Mouse (Mus musculus) small intestine, adult 2 months (tissue): ENCODE data around the gene Zcchc24. TPM values are rescaled to one million over a fixed set of nuclear protein-coding genes. Genes with fewer than 3 reads are reported as not detected.
"Not testable (repeated sequence)": the region's sequence is repeated elsewhere in the genome, so short reads cannot be mapped to it uniquely, and the experiment has no call there.

Experiments
- H3K27ac ChIP-seq: fragments of 200-500 bp; 2 replicates; pipeline ENCODE4 v1.5.1; 2012; ENCODE audit warnings: low read depth, low read length, control low read depth, inconsistent platforms; ENCODE audit not compliant: insufficient read depth
- H3K27me3 ChIP-seq: fragments of 200-500 bp; 2 replicates; pipeline ENCODE4 v1.6.1; 2012; ENCODE audit warnings: mild to moderate bottlenecking, moderate library complexity, low read length, inconsistent platforms; ENCODE audit not compliant: control insufficient read depth, insufficient read depth
- H3K36me3 ChIP-seq: fragments of 200-500 bp; 2 replicates; pipeline ENCODE4 v1.6.1; 2012; ENCODE audit warnings: mild to moderate bottlenecking, low read length, control low read depth, inconsistent platforms; ENCODE audit not compliant: control insufficient read depth, insufficient read depth
- H3K4me1 ChIP-seq: fragments of 200-500 bp; 2 replicates; pipeline ENCODE4 v1.6.1; 2012; ENCODE audit warnings: low read length, inconsistent platforms, mixed read lengths; ENCODE audit not compliant: control insufficient read depth, insufficient read depth, insufficient read length
- H3K4me3 ChIP-seq: fragments of 200-500 bp; 2 replicates; pipeline ENCODE4 v1.5.1; 2012; ENCODE audit warnings: low read depth, mild to moderate bottlenecking, control low read depth, inconsistent platforms, low read length, moderate library complexity
- CTCF ChIP-seq: fragments of 200-500 bp; IDR thresholded peaks from 2 replicates; pipeline ENCODE4 v1.5.1; 2012; ENCODE audit warnings: low read depth, mild to moderate bottlenecking, control low read depth, inconsistent platforms, low read length, moderate library complexity, mixed read lengths; ENCODE audit not compliant: insufficient replicate concordance, insufficient read length; ENCODE audit errors: extremely low read depth
- POLR2A ChIP-seq: fragments of 200-500 bp; IDR thresholded peaks from 2 replicates; pipeline ENCODE4 v1.6.1; 2012; ENCODE audit warnings: low read depth, mild to moderate bottlenecking, control low read depth, inconsistent platforms, low read length, moderate library complexity
- WGBS: fragments of 180-500 bp; shearing (Covaris S2); methylation state at CpG from one replicate; pipeline ENCODE4 v1.1.7; 2018; 5-methylcytosine and 5-hydroxymethylcytosine counted together
- polyA plus RNA-seq: library from polyadenylated mRNA; depleted of rRNA; stranded (reverse); fragments of >200 nt; gene quantifications from 2 replicates; pipeline ENCODE4 v1.2.3, GENCODE M21; 2012; rRNA removed

Gene Zcchc24
- polyA plus RNA-seq = 9.0 and 10.1 TPM in 2 replicates

DNA sequence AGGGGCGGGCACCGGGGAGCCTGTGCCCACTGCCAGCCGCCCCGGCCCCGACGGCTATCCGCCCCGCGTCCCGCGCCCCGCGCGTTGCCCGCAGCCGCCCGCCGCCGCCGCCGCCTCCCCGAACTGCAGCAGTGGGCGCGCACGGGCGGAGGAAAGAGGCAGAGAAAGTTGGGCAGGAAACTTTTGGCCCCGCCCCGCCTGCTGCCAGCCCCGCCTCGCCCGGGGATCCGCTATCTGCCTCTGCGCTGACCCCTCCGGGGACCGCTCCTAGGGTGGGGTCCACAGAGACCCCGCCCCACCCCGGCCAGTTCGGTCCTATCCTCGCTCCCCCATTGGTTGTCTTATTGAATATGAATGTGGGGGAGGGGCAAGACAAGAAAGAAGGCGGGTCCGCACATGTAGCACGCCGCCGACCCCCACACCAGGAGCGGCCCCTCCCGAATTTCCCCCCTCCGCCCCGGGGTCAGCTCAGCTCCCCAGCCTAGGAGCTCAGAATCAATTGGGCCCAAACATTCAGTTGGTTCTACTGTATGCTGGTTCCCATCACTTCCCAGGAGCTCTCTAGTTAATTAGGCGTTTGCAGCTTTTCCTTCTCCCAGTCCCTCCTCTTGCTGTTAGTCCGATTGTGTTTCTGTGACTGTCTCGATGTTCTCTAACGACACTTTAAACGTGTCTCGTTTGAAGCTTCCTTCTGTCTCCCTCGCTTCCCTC is at the start of gene Zcchc24:
Gene Zcchc24 (minus strand): TSS at position 125 of the 711 bp plus-strand sequence.
- Histone ChIP-seq H3K4me3 (peak within 1 kb of the TSS; percentile 81), H3K27ac (peak within 1 kb of the TSS; percentile 62), H3K27me3 (peaks cover 10% of the 10 kb centered on the region; the same call in 1 of the 2 replicates), H3K36me3 (no peaks in the 10 kb centered on the region), H3K4me1 (peaks cover 6% of the 10 kb centered on the region)
- TF ChIP-seq CTCF (no peak), POLR2A (no peak; the same call in 1 of the 2 replicates)
- WGBS = 2% methylated on average over 54 of the region's 55 CpGs

DNA sequence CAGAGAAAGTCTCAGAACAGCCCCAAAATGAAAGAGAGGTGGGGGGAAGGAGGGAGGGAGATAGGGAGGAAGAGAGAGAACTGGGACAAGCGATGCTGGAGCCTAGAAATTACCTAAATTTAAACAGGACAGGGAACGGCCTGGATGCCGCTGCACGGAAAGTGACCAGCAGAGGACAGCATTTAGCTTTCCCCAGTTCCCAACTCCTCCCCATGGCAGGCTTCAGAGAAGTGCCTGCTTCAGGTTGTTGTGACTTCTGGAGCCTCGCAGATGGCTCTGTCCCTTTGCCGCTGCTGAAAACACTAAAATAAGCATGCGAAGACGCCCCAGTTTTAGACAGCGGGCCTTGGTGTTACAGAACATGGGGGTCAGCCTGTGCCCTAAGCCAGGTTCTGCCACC is 47.6 kb upstream of the Zcchc24 start:
- Histone ChIP-seq H3K27ac (no peak overlapping the region), H3K4me3 (no peak overlapping the region), H3K36me3 (no peaks in the 10 kb centered on the region), H3K4me1 (no peaks in the 10 kb centered on the region), H3K27me3 (no peaks in the 10 kb centered on the region)
- TF ChIP-seq POLR2A (no peak), CTCF (peak; percentile 96)
- whole genome bisulfite sequencing = 9% methylated on average over 9 of the region's 9 CpGs

- no peak overlapping the region for H3K27ac ChIP-seq
- H3K36me3 ChIP-seq = no peaks in the 10 kb centered on the region
- H3K4me1 ChIP-seq = no peaks in the 10 kb centered on the region
- TF ChIP-seq POLR2A (no peak), CTCF (no peak)
- H3K4me3 ChIP-seq = no peak overlapping the region
- no peaks in the 10 kb centered on the region for H3K27me3 ChIP-seq
These were observed 45.3 kb upstream of the Zcchc24 start for GRCm38 (mm10) chr14:25814140-25814539.

DNA sequence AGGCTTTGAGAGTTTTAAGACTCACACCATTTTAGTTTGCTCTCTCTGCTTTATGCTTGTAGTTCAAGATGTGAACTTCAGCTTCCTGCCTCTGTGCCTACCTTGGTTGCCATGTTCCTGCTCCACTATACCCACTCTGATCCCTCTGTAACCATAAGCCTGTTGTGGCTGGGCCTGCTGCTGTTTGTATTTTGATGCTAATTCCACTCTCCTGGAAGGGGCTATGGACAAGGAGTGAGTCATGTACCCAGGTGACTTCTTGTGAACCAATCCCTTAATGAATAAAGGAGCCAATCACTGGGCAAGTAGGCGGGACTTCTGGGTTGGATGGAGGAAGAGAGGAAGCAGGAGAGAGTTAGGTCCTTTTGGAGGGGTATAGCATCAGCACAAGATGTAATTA is 42.2 kb upstream of the Zcchc24 start:
- H3K36me3 ChIP-seq, H3K4me3 ChIP-seq, H3K27me3 ChIP-seq, H3K4me1 ChIP-seq, H3K27ac ChIP-seq: not testable (repeated sequence)
- 77% methylated on average over 1 of the region's 1 CpGs for WGBS

DNA sequence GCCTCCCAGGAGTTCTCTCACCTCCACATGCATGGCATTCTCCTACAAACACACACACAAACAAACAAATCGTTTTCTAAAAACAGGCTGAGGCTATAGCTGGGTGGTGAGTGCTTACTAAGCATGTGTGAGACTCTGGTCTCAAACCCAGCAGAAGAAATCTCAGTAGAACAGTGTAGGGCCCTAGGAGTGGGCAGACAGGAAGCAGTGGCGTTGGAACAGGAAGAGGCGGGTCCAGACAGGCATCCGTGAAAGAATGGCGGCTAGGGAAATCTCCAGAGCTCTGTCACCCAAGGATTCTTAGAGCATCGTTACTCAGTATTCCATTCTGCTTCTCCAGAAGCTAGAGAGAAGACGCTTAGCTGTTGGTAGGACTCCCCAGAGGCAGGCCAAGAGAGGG is 37.7 kb upstream of the Zcchc24 start:
- TF ChIP-seq CTCF (no peak), POLR2A (no peak)
- Histone ChIP-seq H3K36me3 (no peaks in the 10 kb centered on the region), H3K27me3 (no peaks in the 10 kb centered on the region), H3K27ac (no peak overlapping the region), H3K4me1 (no peaks in the 10 kb centered on the region), H3K4me3 (no peak overlapping the region)
- 75% methylated on average over 7 of the region's 7 CpGs for WGBS

DNA sequence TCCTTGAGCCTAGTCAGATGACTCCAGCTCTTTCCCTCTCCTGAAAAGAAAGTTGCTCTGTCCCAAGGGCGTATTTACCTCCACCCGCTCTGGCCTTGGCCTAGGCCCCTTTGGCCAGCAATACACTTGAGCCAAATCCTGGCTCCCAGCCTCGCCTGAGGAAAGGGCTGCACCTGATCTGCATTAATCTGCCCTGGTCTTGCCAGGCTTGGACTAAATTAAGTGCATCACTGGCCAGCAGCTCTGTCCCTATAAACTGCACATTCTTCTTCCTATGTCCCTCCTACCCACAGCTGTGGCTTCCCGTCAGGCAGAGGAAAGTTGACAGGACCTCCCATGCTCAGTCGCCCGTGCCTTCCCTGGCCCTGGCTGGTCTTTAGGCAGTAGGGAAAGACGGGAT is 37.0 kb upstream of the Zcchc24 start:
- H3K27ac ChIP-seq = no peak overlapping the region
- H3K4me3 ChIP-seq = no peak overlapping the region
- no peaks in the 10 kb centered on the region for H3K4me1 ChIP-seq
- H3K27me3 ChIP-seq = no peaks in the 10 kb centered on the region
- WGBS = 80% methylated on average over 7 of the region's 7 CpGs
- H3K36me3 ChIP-seq = no peaks in the 10 kb centered on the region
- TF ChIP-seq CTCF = no peak
- TF ChIP-seq POLR2A = no peak

- Histone ChIP-seq H3K27ac (no peak overlapping the region), H3K36me3 (no peaks in the 10 kb centered on the region), H3K4me3 (no peak overlapping the region), H3K4me1 (no peaks in the 10 kb centered on the region), H3K27me3 (no peaks in the 10 kb centered on the region)
- TF ChIP-seq CTCF (no peak), POLR2A (no peak)
- WGBS = 84% methylated on average over 3 of the region's 3 CpGs
These were observed 34.5 kb upstream of the Zcchc24 start for GRCm38 (mm10) chr14:25803246-25803809.

- TF ChIP-seq CTCF (no peak), POLR2A (no peak)
- Histone ChIP-seq H3K36me3 (no peaks in the 10 kb centered on the region), H3K4me3 (no peak overlapping the region), H3K27me3 (no peaks in the 10 kb centered on the region), H3K4me1 (no peaks in the 10 kb centered on the region), H3K27ac (no peak overlapping the region)
These were observed 33.7 kb upstream of the Zcchc24 start for GRCm38 (mm10) chr14:25802511-25802910.
